Comparison of ENCODE assay signal across 29 mouse cellular contexts in genomic region chr12:81235456-81236330, GRCm38 (mm10).
A peak's percentile ranks its signal among the peaks of the same experiment; 100 is the strongest.
DNase-seq lines count a peak whose midpoint lies in the region; ATAC-seq and TF ChIP-seq lines count a peak whose summit lies in the region.
"Had no signal": no experiment of that assay in that cellular context is flagged by ENCODE, and none has a peak within 500 bp of the region (broad histone marks: within the 10 kb centered on the region; RNA-seq: fewer than 3 reads in every experiment).

No protein-coding gene starts in this region.

- WGBS in small intestine, adult 2 months, result 66% methylated on average over 10 of the region's 10 CpGs
- 85% methylated on average over 10 of the region's 10 CpGs for WGBS in embryonic facial prominence, embryonic 10.5 days

- H3K36me3 ChIP-seq in small intestine, adult 2 months (ENCODE audit: control insufficient read depth, insufficient read depth, low read length), result no peaks in the 10 kb centered on the region
- no peaks in the 10 kb centered on the region for H3K36me3 ChIP-seq in embryonic facial prominence, embryonic 10.5 days (replicated peaks)
- H3K36me3 ChIP-seq: embryonic facial prominence, embryonic 13.5 days; heart, embryonic 13.5 days; hindbrain, embryonic 10.5 days; hindbrain, embryonic 15.5 days; liver, embryonic 15.5 days; midbrain, embryonic 10.5 days; midbrain, embryonic 15.5 days had no signal

- no peaks in the 10 kb centered on the region for H3K9me3 ChIP-seq in embryonic facial prominence, embryonic 10.5 days
- H3K9me3 ChIP-seq: embryonic facial prominence, embryonic 13.5 days; heart, embryonic 13.5 days; hindbrain, embryonic 10.5 days; liver, embryonic 15.5 days; midbrain, embryonic 10.5 days; midbrain, embryonic 15.5 days had no signal

- no peaks in the 10 kb centered on the region for H3K27me3 ChIP-seq in small intestine, adult 2 months (ENCODE audit: control insufficient read depth, insufficient read depth, low read length)
- no peaks in the 10 kb centered on the region for H3K27me3 ChIP-seq in embryonic facial prominence, embryonic 10.5 days (replicated peaks; ENCODE audit: low read depth, poor library complexity, severe bottlenecking)
- H3K27me3 ChIP-seq: embryonic facial prominence, embryonic 13.5 days; hindbrain, embryonic 15.5 days; liver, embryonic 15.5 days; midbrain, embryonic 15.5 days had no signal

- peak overlapping the region; percentile 57; the same call in 1 of the 2 replicates for H3K27ac ChIP-seq in small intestine, adult 2 months (ENCODE audit: insufficient read depth, low read depth, low read length)
- no peak overlapping the region for H3K27ac ChIP-seq in embryonic facial prominence, embryonic 10.5 days (replicated peaks)
- H3K27ac ChIP-seq: embryonic facial prominence, embryonic 13.5 days; heart, embryonic 13.5 days; hindbrain, embryonic 10.5 days; hindbrain, embryonic 15.5 days; liver, embryonic 15.5 days; midbrain, embryonic 10.5 days; midbrain, embryonic 15.5 days had no signal

- no peak for TF ChIP-seq CTCF in small intestine, adult 2 months (IDR thresholded peaks at IDR 0.05; ENCODE audit: extremely low read depth, insufficient read length, insufficient replicate concordance, low read depth, low read length)

- peak; percentile 88 for ATAC-seq in frontal cortex, adult (ENCODE audit: low TSS enrichment)
- ATAC-seq: forebrain, embryonic 16.5 days; inflammation-experienced regulatory T-cells, adult 6 months; midbrain, embryonic 15.5 days had no signal

- no peak for TF ChIP-seq POLR2A in small intestine, adult 2 months (IDR thresholded peaks at IDR 0.05; ENCODE audit: low read depth, low read length)

- no peak overlapping the region for H3K4me3 ChIP-seq in small intestine, adult 2 months (ENCODE audit: low read depth, low read length)
- no peak overlapping the region for H3K4me3 ChIP-seq in embryonic facial prominence, embryonic 10.5 days
- H3K4me3 ChIP-seq: embryonic facial prominence, embryonic 13.5 days; heart, embryonic 13.5 days; hindbrain, embryonic 10.5 days; hindbrain, embryonic 15.5 days; liver, embryonic 15.5 days; midbrain, embryonic 10.5 days; midbrain, embryonic 15.5 days had no signal

- peaks cover 3% of the 10 kb centered on the region; the same call in 1 of the 2 replicates for H3K4me1 ChIP-seq in small intestine, adult 2 months (ENCODE audit: control insufficient read depth, insufficient read depth, insufficient read length, low read length)
- H3K4me1 ChIP-seq in embryonic facial prominence, embryonic 10.5 days, result no peaks in the 10 kb centered on the region
- H3K4me1 ChIP-seq: embryonic facial prominence, embryonic 13.5 days; heart, embryonic 13.5 days; hindbrain, embryonic 10.5 days; hindbrain, embryonic 15.5 days; liver, embryonic 15.5 days; midbrain, embryonic 10.5 days; midbrain, embryonic 15.5 days had no signal

- no peak for DNase-seq in frontal cortex, postnatal 14 days (ENCODE audit: low spot score in 2 of 2)
- DNase-seq in MN1 (ENCODE audit: low spot score) (peak; percentile 12), NIH3T3 (ENCODE audit: low read depth) (peak; percentile 74)
- DNase-seq in embryonic facial prominence, embryonic 10.5 days (ENCODE audit: low spot score), result no peak
- DNase-seq: cerebellum, adult 11 months; cerebellum, adult 9-11 months; embryo, embryonic 11 days; gastrocnemius, postnatal 25 days; heart, adult 18-20 months; heart, postnatal 10 days; kidney, adult 11 months; kidney, postnatal 14 days; layer of hippocampus, adult 9-11 months; lung, embryonic 14.5 days; lung, postnatal 14 days; right cerebral cortex, adult 18-20 months; right cerebral cortex, postnatal 4 days; thymus, postnatal 4 days had no signal

Comparison
In these comparisons a context has a peak if more than half of its experiments do, and no peak if none do; other contexts are left out.
1. DNase-seq: peak in MN1 (single experiment) and NIH3T3 (single experiment); none in frontal cortex, postnatal 14 days (0 of 2) and embryonic facial prominence, embryonic 10.5 days (single experiment).